8 mouse cellular contexts compared by ENCODE assay signal in genomic region chr16:24487782-24488241, GRCm38 (mm10).
A peak's percentile ranks its signal among the peaks of the same experiment; 100 is the strongest.
DNase-seq lines count a peak whose midpoint lies in the region; ATAC-seq lines count a peak whose summit lies in the region.

No protein-coding gene starts in this region.

- H3K27ac ChIP-seq in hindbrain, embryonic 14.5 days = no peak overlapping the region
- H3K27ac ChIP-seq in hindbrain, embryonic 11.5 days (ENCODE audit: low read depth, low read length) = no peak overlapping the region
- H3K27ac ChIP-seq in forebrain, embryonic 15.5 days (replicated peaks) = no peak overlapping the region

- H3K4me1 ChIP-seq in hindbrain, embryonic 14.5 days (replicated peaks; ENCODE audit: control insufficient read depth, insufficient read depth, low read length) = peaks cover 18% of the 10 kb centered on the region
- no peaks in the 10 kb centered on the region for H3K4me1 ChIP-seq in hindbrain, embryonic 11.5 days (replicated peaks; ENCODE audit: control insufficient read depth, insufficient read depth, low read length)
- peaks cover 26% of the 10 kb centered on the region for H3K4me1 ChIP-seq in forebrain, embryonic 15.5 days

- no peaks in the 10 kb centered on the region for H3K27me3 ChIP-seq in hindbrain, embryonic 14.5 days (ENCODE audit: control insufficient read depth, insufficient read depth, low read length)
- H3K27me3 ChIP-seq in hindbrain, embryonic 11.5 days (ENCODE audit: control insufficient read depth, insufficient read depth, low read length) = no peaks in the 10 kb centered on the region
- H3K27me3 ChIP-seq in forebrain, embryonic 15.5 days = no peaks in the 10 kb centered on the region

- no peaks in the 10 kb centered on the region for H3K36me3 ChIP-seq in hindbrain, embryonic 14.5 days (replicated peaks; ENCODE audit: control insufficient read depth, insufficient read depth)
- no peaks in the 10 kb centered on the region for H3K36me3 ChIP-seq in hindbrain, embryonic 11.5 days (ENCODE audit: control insufficient read depth, insufficient read depth, low read length)
- no peaks in the 10 kb centered on the region for H3K36me3 ChIP-seq in forebrain, embryonic 15.5 days

- no peak overlapping the region for H3K9ac ChIP-seq in hindbrain, embryonic 14.5 days
- H3K9ac ChIP-seq in hindbrain, embryonic 11.5 days (ENCODE audit: low read depth, low read length) = no peak overlapping the region
- H3K9ac ChIP-seq in forebrain, embryonic 15.5 days (replicated peaks) = no peak overlapping the region

- 53% methylated on average over 6 of the region's 6 CpGs for WGBS in hindbrain, embryonic 14.5 days
- 71% methylated on average over 6 of the region's 6 CpGs for WGBS in hindbrain, embryonic 11.5 days
- WGBS in forebrain, embryonic 15.5 days = 29% methylated on average over 6 of the region's 6 CpGs

- H3K4me2 ChIP-seq in hindbrain, embryonic 14.5 days (replicated peaks) = no peak overlapping the region
- no peak overlapping the region for H3K4me2 ChIP-seq in hindbrain, embryonic 11.5 days (replicated peaks; ENCODE audit: low read depth, low read length)
- no peak overlapping the region for H3K4me2 ChIP-seq in forebrain, embryonic 15.5 days (replicated peaks)

- ATAC-seq in hindbrain, embryonic 14.5 days (ENCODE audit: low FRiP score) = peak; percentile 29; the same call in 1 of the 2 replicates
- ATAC-seq in hindbrain, embryonic 11.5 days (ENCODE audit: low FRiP score) = no peak
- peak; percentile 53 for ATAC-seq in CD4-positive, CD25-positive, alpha-beta regulatory T cell, adult 4 months
- peak; percentile 37 for ATAC-seq in forebrain, embryonic 15.5 days (replicated peaks)
- no peak for ATAC-seq in activated CD4-positive, CD25-positive, alpha-beta regulatory T cell, adult 4 months

- no peak for DNase-seq in hindbrain, embryonic 14.5 days (ENCODE audit: low spot score)
- DNase-seq in hindbrain, embryonic 11.5 days (ENCODE audit: low spot score) = no peak
- peak; percentile 59 for DNase-seq in heart, postnatal 25 days (ENCODE audit: low spot score)
- peak; percentile 82 for DNase-seq in lung, adult 18-20 months
- no peak for DNase-seq in thymus, postnatal 14 days

- intact Hi-C loops in heart, postnatal 25 days (cut with DNase I) = no loop called here

- H3K9me3 ChIP-seq in hindbrain, embryonic 14.5 days (ENCODE audit: control insufficient read depth, low read length) = 0 out of 2 replicates have a peak, but pooled peaks cover 3% of the 10 kb centered on the region
- no peaks in the 10 kb centered on the region for H3K9me3 ChIP-seq in hindbrain, embryonic 11.5 days (ENCODE audit: control insufficient read depth, low read length)
- H3K9me3 ChIP-seq in forebrain, embryonic 15.5 days = no peaks in the 10 kb centered on the region

- no peak overlapping the region for H3K4me3 ChIP-seq in hindbrain, embryonic 14.5 days (replicated peaks; ENCODE audit: low read length)
- no peak overlapping the region for H3K4me3 ChIP-seq in hindbrain, embryonic 11.5 days (ENCODE audit: low read depth, low read length)
- no peak overlapping the region for H3K4me3 ChIP-seq in forebrain, embryonic 15.5 days

Comparison
In these comparisons a context has a peak if more than half of its experiments do, and no peak if none do; other contexts are left out.
1. ATAC-seq: peak in hindbrain, embryonic 14.5 days (single experiment), CD4-positive, CD25-positive, alpha-beta regulatory T cell, adult 4 months (single experiment) and forebrain, embryonic 15.5 days (single experiment); none in hindbrain, embryonic 11.5 days (single experiment) and activated CD4-positive, CD25-positive, alpha-beta regulatory T cell, adult 4 months (single experiment).
2. DNase-seq: peak in heart, postnatal 25 days (single experiment) and lung, adult 18-20 months (2 of 2); none in hindbrain, embryonic 14.5 days (single experiment), hindbrain, embryonic 11.5 days (single experiment) and thymus, postnatal 14 days (single experiment).